Mouse (Mus musculus) kidney, adult 8-10 months (tissue): ENCODE measurements around the gene Col4a4.

Source experiments
- DNase-seq, 2 experiments: peaks; one replicate each; pipeline ENCODE4 v3.0.0; 2022

Gene Col4a4

GRCm38 (mm10) chr1:82586713-82587399 lies at the start of gene Col4a4, which contains the start of gene Col4a3:
Gene Col4a4 (minus strand): TSS chr1:82586849.
Gene Col4a3 (plus strand): TSS chr1:82586921.
- peak; percentile 83 to 87 for DNase-seq

- peak; percentile 50 to 63 for DNase-seq
These were observed 49.7 kb upstream of the Col4a4 start for GRCm38 (mm10) chr1:82636321-82636720.

GRCm38 (mm10) chr1:82635254-82635620 lies 48.6 kb upstream of the Col4a4 start:
- no peak for DNase-seq

GRCm38 (mm10) chr1:82634545-82635253 lies 48.0 kb upstream of the Col4a4 start:
- DNase-seq: peak; percentile 96 to 97

GRCm38 (mm10) chr1:82631169-82631792 lies 44.6 kb upstream of the Col4a4 start:
- no peak for DNase-seq

- no peak for DNase-seq
These were observed 42.8 kb upstream of the Col4a4 start for GRCm38 (mm10) chr1:82629495-82629894.

- no peak for DNase-seq
These were observed 41.0 kb upstream of the Col4a4 start for GRCm38 (mm10) chr1:82627652-82628051.

DNA sequence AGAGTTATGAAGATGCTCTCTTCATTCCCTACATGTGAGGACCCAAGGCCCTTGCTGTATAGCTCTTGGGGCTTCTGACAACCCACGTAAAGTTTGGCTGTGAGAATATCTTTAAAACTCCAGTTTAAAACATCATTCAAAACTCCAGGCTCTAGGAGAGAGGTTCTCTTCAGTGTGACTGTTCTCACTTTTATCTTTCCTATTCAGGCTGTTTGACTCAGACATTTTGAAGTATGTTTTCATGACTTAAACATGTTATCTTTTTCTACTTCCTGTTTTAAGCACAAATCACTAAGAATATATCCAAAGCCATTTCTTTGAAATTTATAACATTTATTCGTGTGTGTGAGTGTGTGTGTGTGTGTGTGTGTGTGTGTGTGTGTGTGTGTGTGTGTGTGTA lies 38.8 kb upstream of the Col4a4 start:
- DNase-seq: no peak

- no peak for DNase-seq
These were observed 38.3 kb upstream of the Col4a4 start for GRCm38 (mm10) chr1:82624934-82625333.

DNA sequence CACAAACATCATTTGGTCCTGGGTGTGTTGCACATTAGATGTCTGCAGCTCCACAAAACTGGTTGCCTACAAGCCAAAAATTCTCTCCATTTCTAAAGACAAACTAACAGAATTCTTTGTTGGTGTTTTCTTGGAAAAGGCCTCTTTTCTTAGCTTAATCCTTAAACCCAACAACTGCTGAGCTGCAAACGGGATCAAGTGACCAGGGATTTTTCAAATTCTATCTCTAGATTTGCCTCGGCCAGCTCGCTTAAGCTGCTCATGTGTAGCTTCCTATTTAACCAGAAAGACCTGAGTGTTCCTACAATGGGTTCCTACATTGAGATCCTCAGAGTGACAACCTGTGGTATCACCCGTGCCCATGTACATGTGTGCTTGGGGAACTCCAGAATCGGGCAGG lies 33.3 kb upstream of the Col4a4 start:
- DNase-seq: no peak

DNA sequence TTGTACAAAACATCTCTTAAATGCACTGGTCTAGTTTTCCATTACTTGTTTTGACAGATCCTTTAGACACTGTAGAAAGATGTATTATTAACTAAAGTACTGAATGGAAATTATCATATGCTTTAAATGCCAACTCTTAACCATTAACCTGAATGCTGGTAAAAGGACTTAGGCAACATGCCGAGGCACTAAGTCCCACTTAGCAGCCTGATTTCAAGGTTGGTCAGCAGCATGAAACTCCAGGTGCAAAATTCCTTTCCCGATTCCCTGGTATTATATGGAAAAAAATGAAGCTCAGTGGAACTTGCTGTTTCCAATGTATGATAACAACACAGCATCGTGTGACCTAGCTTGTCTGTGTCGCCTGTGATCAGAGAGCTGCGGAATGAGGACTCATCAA lies 31.9 kb upstream of the Col4a4 start:
- peak; percentile 71 to 82 for DNase-seq

- peak in 1 of 2 experiments; percentile 76 for DNase-seq
These were observed 31.4 kb upstream of the Col4a4 start for GRCm38 (mm10) chr1:82618001-82618400.

DNA sequence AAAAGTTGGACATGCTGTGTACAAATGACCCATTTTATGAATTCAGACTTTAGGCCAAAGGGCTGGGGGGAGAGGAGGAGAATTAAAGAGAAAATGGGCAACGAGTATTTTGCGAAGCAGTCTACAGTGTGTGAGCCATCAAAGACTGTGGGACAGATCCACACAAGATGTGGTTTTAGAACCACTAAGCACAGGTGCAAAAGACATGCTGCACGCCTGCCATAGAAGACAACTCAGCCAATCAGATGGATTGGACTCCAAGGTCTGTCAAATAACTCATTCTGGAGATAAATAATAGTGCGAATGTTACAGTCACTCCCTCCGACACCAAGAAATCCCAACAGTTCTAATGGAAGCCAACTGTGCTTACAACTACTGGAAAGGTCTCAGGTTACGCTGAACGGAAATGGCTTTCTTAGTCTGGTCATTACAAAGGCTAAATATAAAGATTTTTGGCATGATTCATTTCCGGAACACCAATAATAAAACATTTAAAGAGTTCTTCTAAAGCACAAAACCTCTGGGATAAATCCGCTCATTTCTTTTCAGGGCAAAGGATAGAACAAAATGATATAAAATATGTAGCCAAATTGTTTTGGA lies 25.5 kb upstream of the Col4a4 start:
- no peak for DNase-seq

- no peak for DNase-seq
These were observed 22.1 kb upstream of the Col4a4 start for GRCm38 (mm10) chr1:82608646-82609262.

DNA sequence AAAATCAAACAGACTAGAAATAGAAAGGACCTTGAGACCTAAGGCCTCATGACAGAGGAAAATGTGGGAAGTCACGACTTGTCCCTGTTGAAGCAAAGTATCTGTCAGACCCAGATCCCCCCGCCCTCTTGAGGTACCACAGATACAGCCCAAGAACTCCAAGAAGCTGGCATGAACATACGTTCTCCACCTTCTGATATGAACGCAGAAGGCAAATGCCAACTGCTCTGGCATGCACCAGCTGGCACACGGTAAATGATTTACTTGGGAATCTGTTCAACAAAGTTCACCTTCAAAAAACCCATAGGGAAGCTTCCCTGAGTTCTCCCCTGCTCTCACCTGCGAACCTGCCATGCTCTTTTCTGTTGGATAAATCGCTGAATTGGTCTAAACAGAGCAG lies 19.2 kb upstream of the Col4a4 start:
- DNase-seq: peak; percentile 72 to 87

GRCm38 (mm10) chr1:82605347-82605746 lies 18.7 kb upstream of the Col4a4 start:
- DNase-seq: no peak

DNA sequence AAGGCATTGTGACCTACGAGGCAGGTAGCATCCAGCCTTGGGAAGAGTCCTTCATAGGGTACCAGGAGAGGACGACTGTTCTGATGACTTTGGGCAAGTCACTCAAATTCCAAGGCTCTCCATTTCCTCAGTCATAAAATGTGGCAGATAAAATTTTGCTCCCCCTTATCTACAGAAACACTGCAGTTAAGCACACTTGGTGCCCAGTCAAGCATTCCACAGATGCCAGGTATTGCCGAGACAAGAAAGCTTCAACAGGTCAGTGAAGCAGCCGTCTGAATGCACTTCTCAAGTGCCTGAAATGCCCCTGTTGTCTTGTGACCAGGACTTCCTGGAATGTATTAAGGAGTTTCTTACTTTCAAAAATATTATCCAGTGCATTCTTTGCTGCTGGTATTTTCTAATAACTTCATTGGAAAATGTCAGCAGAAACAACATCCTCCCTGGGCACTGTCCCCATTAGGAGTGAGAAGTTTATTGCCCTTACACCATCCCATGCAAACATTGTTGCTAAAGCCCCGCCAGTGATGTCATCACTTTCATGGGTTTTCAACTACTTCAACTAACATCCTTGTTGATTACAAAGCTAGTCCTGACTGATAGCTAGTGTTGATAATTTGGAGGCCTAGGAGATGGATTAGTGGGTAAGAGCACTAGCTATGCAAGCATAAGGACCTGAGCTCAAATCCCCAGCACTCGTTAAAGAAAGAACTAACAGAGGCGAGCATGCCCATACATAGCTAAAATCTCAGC lies 16.7 kb upstream of the Col4a4 start:
- DNase-seq: no peak

DNA sequence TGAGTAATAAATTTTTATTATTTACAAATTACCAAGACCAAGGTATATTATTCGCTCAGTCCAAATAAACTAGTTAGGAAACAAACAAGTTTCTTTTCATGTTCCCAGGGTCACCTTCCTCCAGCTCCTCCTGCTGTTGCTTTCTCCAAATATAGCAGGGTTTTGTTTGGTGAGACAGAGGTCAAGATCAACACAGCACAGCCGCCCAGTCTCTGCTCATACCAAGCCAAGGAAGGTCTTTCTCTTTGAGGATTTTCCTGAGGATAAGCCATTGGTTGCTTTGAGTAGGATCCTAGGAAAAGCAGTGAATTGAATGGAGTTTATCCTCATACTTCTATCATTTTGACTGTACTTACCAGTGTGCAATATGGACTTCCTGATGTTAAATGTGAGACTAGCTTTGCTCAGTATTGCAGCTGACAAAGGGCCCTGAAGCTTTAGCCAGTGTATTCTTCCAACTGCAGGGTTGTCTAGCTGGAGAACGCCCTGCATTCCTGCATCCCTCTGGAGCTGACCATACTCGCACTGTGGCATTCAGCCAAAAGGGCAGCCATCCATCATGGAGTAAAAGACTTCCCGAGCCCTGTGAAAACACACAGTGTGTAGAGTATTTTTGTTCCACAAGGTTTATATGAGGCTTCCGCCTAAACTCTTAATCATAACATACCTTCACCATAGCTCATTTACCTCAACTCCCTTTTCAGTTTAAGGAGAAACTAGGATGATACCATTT lies 10.4 kb upstream of the Col4a4 start:
- peak; percentile 80 to 83 for DNase-seq

DNA sequence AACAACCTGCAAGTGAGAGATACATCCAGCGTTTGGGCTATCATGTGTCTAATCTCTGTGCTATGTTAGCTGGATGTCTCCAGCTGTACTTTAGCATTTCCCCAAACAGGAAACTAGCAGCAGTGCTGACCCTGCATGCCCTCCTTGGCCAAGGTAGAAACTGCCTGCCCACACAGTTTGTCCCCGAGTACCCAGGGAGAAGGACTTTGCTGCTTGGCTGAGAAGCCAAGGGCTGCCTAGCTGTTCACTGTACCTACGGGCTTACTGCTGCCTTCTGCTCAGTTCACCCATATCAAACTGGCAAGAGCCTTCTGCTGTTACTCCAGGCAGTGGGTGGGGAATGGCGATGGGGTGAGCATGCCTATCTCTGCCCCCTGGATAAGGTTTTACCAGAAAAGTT lies 3.6 kb upstream of the Col4a4 start:
- DNase-seq: peak; percentile 86

DNA sequence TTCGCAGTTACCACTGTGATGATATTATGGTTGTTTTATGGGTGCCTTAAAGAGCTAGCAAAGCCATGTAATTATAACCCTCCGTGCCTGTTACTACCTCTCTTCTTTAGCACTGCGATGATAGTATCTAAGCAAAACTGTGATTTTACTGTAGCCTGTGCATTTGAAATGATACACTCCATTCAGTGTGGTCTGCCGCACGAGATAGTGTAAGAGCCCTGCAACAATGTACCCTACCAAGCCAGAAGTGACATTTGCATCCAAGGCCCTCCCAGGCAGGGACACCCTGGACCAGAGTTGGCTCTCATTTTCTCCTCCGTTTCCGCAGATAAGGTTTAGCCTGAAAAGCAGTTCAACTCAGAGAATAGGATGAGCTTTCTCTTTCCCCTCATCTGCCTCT lies 668 bp downstream of the Col4a4 start:
- no peak for DNase-seq

- peak; percentile 42 to 48 for DNase-seq
These were observed 8.3 kb downstream of the Col4a4 start for GRCm38 (mm10) chr1:82578320-82578719.

GRCm38 (mm10) chr1:82577915-82578314 lies 8.7 kb downstream of the Col4a4 start:
- DNase-seq: peak; percentile 86 to 91
